Mouse (Mus musculus) CD4-positive, CD25-positive, alpha-beta regulatory T cell, adult 2 months (primary cell): ENCODE results near the gene Trim42.

Source experiments
- DNase-seq: peaks from one replicate; pipeline ENCODE4 v3.0.0-alpha.2; 2012; ENCODE audit warnings: low read depth, low spot score

Trim42 gene

GRCm38 (mm10) chr9:97369591-97369990 lies at the start of gene Trim42:
Gene Trim42 (minus strand): TSS chr9:97369958.
- no peak for DNase-seq

GRCm38 (mm10) chr9:97414876-97415668 lies 45.3 kb upstream of the Trim42 start:
- no peak for DNase-seq

GRCm38 (mm10) chr9:97408142-97408541 lies 38.4 kb upstream of the Trim42 start:
- no peak for DNase-seq

- no peak for DNase-seq
Observed at GRCm38 (mm10) chr9:97356441-97356840, 13.3 kb downstream of the Trim42 start.

GRCm38 (mm10) chr9:97344767-97345297 lies 24.9 kb downstream of the Trim42 start:
- DNase-seq: no peak

GRCm38 (mm10) chr9:97341772-97342171 lies 28.0 kb downstream of the Trim42 start:
- DNase-seq: no peak

GRCm38 (mm10) chr9:97322846-97323245 lies 46.9 kb downstream of the Trim42 start:
- peak; percentile 23 for DNase-seq

GRCm38 (mm10) chr9:97322120-97322519 lies 47.6 kb downstream of the Trim42 start:
- no peak for DNase-seq

GRCm38 (mm10) chr9:97315421-97316055 lies 54.2 kb downstream of the Trim42 start:
- peak; percentile 9 for DNase-seq

GRCm38 (mm10) chr9:97311614-97312013 lies 58.1 kb downstream of the Trim42 start:
- DNase-seq: no peak

GRCm38 (mm10) chr9:97309509-97310053 lies 60.2 kb downstream of the Trim42 start:
- no peak for DNase-seq

GRCm38 (mm10) chr9:97307705-97308485 lies 61.9 kb downstream of the Trim42 start:
- no peak for DNase-seq
